In the genomic region with DNA sequence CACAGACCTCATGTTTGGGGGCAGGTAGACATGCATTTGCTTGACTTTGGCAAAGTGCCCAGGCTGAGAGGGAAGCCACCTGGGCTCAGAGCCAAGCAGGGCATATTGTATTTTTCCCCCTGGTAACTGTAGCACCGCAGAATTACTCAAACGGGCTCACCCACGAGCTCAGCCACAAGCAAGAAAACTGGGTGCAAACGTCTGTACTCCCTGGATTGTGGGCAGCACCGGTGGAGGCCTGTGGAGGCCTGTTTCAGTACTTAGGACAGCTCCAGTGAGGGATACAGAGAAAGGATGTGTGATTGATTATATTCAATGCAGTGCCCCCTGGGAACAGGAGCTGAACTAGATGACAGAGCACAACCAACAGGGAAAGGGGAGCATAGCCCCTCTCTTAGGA, we compare ENCODE assay signal across 7 mouse cellular contexts.
DNase-seq lines count a peak whose midpoint lies in the region; ATAC-seq and TF ChIP-seq lines count a peak whose summit lies in the region.

No protein-coding gene starts in this region.

- no peaks in the 10 kb centered on the region for H3K9me3 ChIP-seq in neural tube, embryonic 12.5 days
- no peaks in the 10 kb centered on the region for H3K9me3 ChIP-seq in embryonic facial prominence, embryonic 13.5 days
- no peaks in the 10 kb centered on the region for H3K9me3 ChIP-seq in kidney, postnatal 0 days (replicated peaks; ENCODE audit: low read length)
- H3K9me3 ChIP-seq in limb, embryonic 14.5 days (ENCODE audit: control insufficient read depth, low read length): no peaks in the 10 kb centered on the region

- TF ChIP-seq CTCF in kidney, postnatal 0 days (IDR thresholded peaks at IDR 0.05; ENCODE audit: low read depth): peak; percentile 36; the same call in 1 of the 2 replicates

- WGBS in neural tube, embryonic 12.5 days: 15% methylated on average over 5 of the region's 5 CpGs
- 5% methylated on average over 5 of the region's 5 CpGs for WGBS in embryonic facial prominence, embryonic 13.5 days
- WGBS in kidney, postnatal 0 days: 10% methylated on average over 5 of the region's 5 CpGs
- WGBS in limb, embryonic 14.5 days: 3% methylated on average over 5 of the region's 5 CpGs

- no peak overlapping the region for H3K9ac ChIP-seq in neural tube, embryonic 12.5 days
- no peak overlapping the region for H3K9ac ChIP-seq in embryonic facial prominence, embryonic 13.5 days
- no peak overlapping the region for H3K9ac ChIP-seq in kidney, postnatal 0 days (ENCODE audit: low read depth, low read length)
- H3K9ac ChIP-seq in limb, embryonic 14.5 days (ENCODE audit: low read depth, low read length, severe bottlenecking): no peak overlapping the region

- H3K4me1 ChIP-seq in neural tube, embryonic 12.5 days: peaks cover 4% of the 10 kb centered on the region
- no peaks in the 10 kb centered on the region for H3K4me1 ChIP-seq in embryonic facial prominence, embryonic 13.5 days
- H3K4me1 ChIP-seq in kidney, postnatal 0 days (replicated peaks; ENCODE audit: insufficient read depth, low read length): no peaks in the 10 kb centered on the region
- no peaks in the 10 kb centered on the region for H3K4me1 ChIP-seq in limb, embryonic 14.5 days (ENCODE audit: control insufficient read depth, insufficient read depth, low read length)

- DNase-seq in neural tube, embryonic 10.5 days (ENCODE audit: extremely low spot score, low spot score): no peak
- DNase-seq in kidney, postnatal 0 days (ENCODE audit: low spot score): peak; percentile 79
- DNase-seq in limb, embryonic 14.5 days (ENCODE audit: low spot score): peak; percentile 70
- DNase-seq in c-Kit-positive CD71-positive TER-119-positive erythroid progenitor cells, embryonic 14.5 days (ENCODE audit: low spot score): no peak

- no peaks in the 10 kb centered on the region for H3K36me3 ChIP-seq in neural tube, embryonic 12.5 days
- no peaks in the 10 kb centered on the region for H3K36me3 ChIP-seq in embryonic facial prominence, embryonic 13.5 days
- H3K36me3 ChIP-seq in kidney, postnatal 0 days (ENCODE audit: insufficient read depth, low read length): no peaks in the 10 kb centered on the region
- no peaks in the 10 kb centered on the region for H3K36me3 ChIP-seq in limb, embryonic 14.5 days (ENCODE audit: control insufficient read depth, insufficient read depth, low read length)

- no peak overlapping the region for H3K27ac ChIP-seq in neural tube, embryonic 12.5 days
- H3K27ac ChIP-seq in embryonic facial prominence, embryonic 13.5 days: no peak overlapping the region
- H3K27ac ChIP-seq in kidney, postnatal 0 days: no peak overlapping the region
- H3K27ac ChIP-seq in limb, embryonic 14.5 days (replicated peaks; ENCODE audit: low read depth, low read length): no peak overlapping the region

- no peak for TF ChIP-seq POLR2A in limb, embryonic 14.5 days (IDR thresholded peaks at IDR 0.05; ENCODE audit: borderline replicate concordance, extremely low read depth, insufficient read depth, insufficient read length)

- no peak overlapping the region for H3K4me2 ChIP-seq in neural tube, embryonic 12.5 days (replicated peaks)
- no peak overlapping the region for H3K4me2 ChIP-seq in embryonic facial prominence, embryonic 13.5 days
- no peak overlapping the region for H3K4me2 ChIP-seq in kidney, postnatal 0 days (ENCODE audit: low read length)
- H3K4me2 ChIP-seq in limb, embryonic 14.5 days (replicated peaks; ENCODE audit: low read depth, low read length, severe bottlenecking): no peak overlapping the region

- H3K27me3 ChIP-seq in neural tube, embryonic 12.5 days (replicated peaks): no peaks in the 10 kb centered on the region
- H3K27me3 ChIP-seq in embryonic facial prominence, embryonic 13.5 days: no peaks in the 10 kb centered on the region
- H3K27me3 ChIP-seq in kidney, postnatal 0 days (ENCODE audit: insufficient read depth, low read length): no peaks in the 10 kb centered on the region
- no peaks in the 10 kb centered on the region for H3K27me3 ChIP-seq in limb, embryonic 14.5 days (ENCODE audit: control insufficient read depth, insufficient read depth, low read length)

- peak; percentile 29; the same call in 1 of the 2 replicates for ATAC-seq in neural tube, embryonic 12.5 days (ENCODE audit: low FRiP score, low read depth)
- ATAC-seq in embryonic facial prominence, embryonic 13.5 days (ENCODE audit: insufficient number of reproducible peaks, insufficient read depth, low FRiP score, low TSS enrichment, low read depth): peak; percentile 64; the same call in 1 of the 2 replicates
- ATAC-seq in kidney, postnatal 0 days (replicated peaks; ENCODE audit: low FRiP score, low read depth): no peak; the same call in 1 of the 2 replicates
- no peak for ATAC-seq in limb, embryonic 14.5 days (ENCODE audit: low FRiP score, low read depth)
- ATAC-seq in monocyte, adult 5-6 weeks (replicated peaks; ENCODE audit: insufficient number of reproducible peaks, low FRiP score, low TSS enrichment, poor library complexity, severe bottlenecking): no peak

- no peak overlapping the region for H3K4me3 ChIP-seq in neural tube, embryonic 12.5 days
- H3K4me3 ChIP-seq in embryonic facial prominence, embryonic 13.5 days: no peak overlapping the region
- no peak overlapping the region for H3K4me3 ChIP-seq in kidney, postnatal 0 days (replicated peaks; ENCODE audit: low read depth, low read length)
- no peak overlapping the region for H3K4me3 ChIP-seq in limb, embryonic 14.5 days (replicated peaks; ENCODE audit: low read length)

Comparison
In these comparisons a context has a peak if more than half of its experiments do, and no peak if none do; other contexts are left out.
1. ATAC-seq: peak in neural tube, embryonic 12.5 days (single experiment) and embryonic facial prominence, embryonic 13.5 days (single experiment); none in kidney, postnatal 0 days (single experiment), limb, embryonic 14.5 days (single experiment) and monocyte, adult 5-6 weeks (single experiment).
2. DNase-seq: peak in kidney, postnatal 0 days (single experiment) and limb, embryonic 14.5 days (single experiment); none in neural tube, embryonic 10.5 days (single experiment) and c-Kit-positive CD71-positive TER-119-positive erythroid progenitor cells, embryonic 14.5 days (single experiment).